Mouse (Mus musculus): ENCODE results near the gene Ace.
"Not testable (repeated sequence)": the region's sequence is repeated elsewhere in the genome, so short reads cannot be mapped to it uniquely, and the experiment has no call there.

Ace gene

GRCm38 (mm10) chr11:105989446-105989845 lies 21.7 kb downstream of the Ace start:
- no peak for DNase-seq (ENCODE audit: low spot score in 2 of 2)

- DNase-seq (ENCODE audit: low spot score in 2 of 2): no peak
Measured at GRCm38 (mm10) chr11:105990231-105990630, 22.5 kb downstream of the Ace start.

- no peak for DNase-seq (ENCODE audit: low spot score in 2 of 2)
Measured at GRCm38 (mm10) chr11:105994375-105994774, 26.6 kb downstream of the Ace start, which contains the start of gene Ace3. Gene Ace3 (plus strand): TSS chr11:105994675.

GRCm38 (mm10) chr11:106000062-106000461 lies 32.3 kb downstream of the Ace start:
- DNase-seq (ENCODE audit: low spot score in 2 of 2): no peak

GRCm38 (mm10) chr11:106001718-106002117 lies 34.0 kb downstream of the Ace start:
- DNase-seq (ENCODE audit: low spot score in 2 of 2): no peak

- DNase-seq (ENCODE audit: low spot score in 2 of 2): no peak
Measured at GRCm38 (mm10) chr11:106004576-106004975, 36.8 kb downstream of the Ace start.

- DNase-seq (ENCODE audit: low spot score in 2 of 2): no peak
Measured at GRCm38 (mm10) chr11:106005970-106006369, 38.2 kb downstream of the Ace start.

- DNase-seq (ENCODE audit: low spot score in 2 of 2): peak in 1 of 2 experiments; percentile 20
Measured at GRCm38 (mm10) chr11:106007821-106008220, 40.1 kb downstream of the Ace start, which contains the start of gene Kcnh6. Gene Kcnh6 (plus strand): TSS chr11:106008124.

GRCm38 (mm10) chr11:106012711-106013110 lies 45.0 kb downstream of the Ace start:
- no peak for DNase-seq (ENCODE audit: low spot score in 2 of 2)

GRCm38 (mm10) chr11:106013556-106014225 lies 45.9 kb downstream of the Ace start:
- DNase-seq (ENCODE audit: low spot score in 2 of 2): peak; percentile 27 to 44

GRCm38 (mm10) chr11:106016440-106016839 lies 48.7 kb downstream of the Ace start:
- no peak for DNase-seq (ENCODE audit: low spot score in 2 of 2)

- DNase-seq (ENCODE audit: low spot score in 2 of 2): no peak
Measured at GRCm38 (mm10) chr11:106020051-106020763, 52.5 kb downstream of the Ace start.

GRCm38 (mm10) chr11:106025774-106026173 lies 58.0 kb downstream of the Ace start:
- no peak for DNase-seq (ENCODE audit: low spot score in 2 of 2)

GRCm38 (mm10) chr11:106026465-106027151 lies 58.9 kb downstream of the Ace start:
- DNase-seq (ENCODE audit: low spot score in 2 of 2): peak; percentile 39 to 51

- no peak for DNase-seq (ENCODE audit: low spot score in 2 of 2)
Measured at GRCm38 (mm10) chr11:106027607-106028006, 59.9 kb downstream of the Ace start.

GRCm38 (mm10) chr11:106032074-106032473 lies 64.3 kb downstream of the Ace start:
- DNase-seq (ENCODE audit: low spot score in 2 of 2): not testable (repeated sequence)

- DNase-seq (ENCODE audit: low spot score in 2 of 2): peak; percentile 39 to 41
Measured at GRCm38 (mm10) chr11:106033491-106033919, 65.8 kb downstream of the Ace start.

- no peak for DNase-seq (ENCODE audit: low spot score in 2 of 2)
Measured at GRCm38 (mm10) chr11:106034986-106035385, 67.2 kb downstream of the Ace start.

- DNase-seq (ENCODE audit: low spot score in 2 of 2): peak; percentile 98
Measured at GRCm38 (mm10) chr11:106036548-106037417, 69.0 kb downstream of the Ace start, which contains the start of gene Dcaf7. Gene Dcaf7 (plus strand): TSS chr11:106036872.

GRCm38 (mm10) chr11:106037418-106037751 lies 69.6 kb downstream of the Ace start:
- no peak for DNase-seq (ENCODE audit: low spot score in 2 of 2)

Data from heart, adult 9 months (tissue).